Mouse (Mus musculus) ES-E14 (cell line): ENCODE measurements at regions not wholly inside any gene's neighbourhood (a gene's known extent, or its start where the extent isn't known, plus 50 kb on each side); places are given as distances from the start of the nearest gene placed in this dataset.
"Not testable (repeated sequence)": the region's sequence is repeated elsewhere in the genome, so short reads cannot be mapped to it uniquely, and the experiment has no call there.

Experiments used
- CHD2 ChIP-seq: IDR thresholded peaks from 2 replicates; pipeline ENCODE4 v1.6.1; 2014; ENCODE audit warnings: mild to moderate bottlenecking, low read depth, low read length, inconsistent platforms
- MAFK ChIP-seq: IDR thresholded peaks from 2 replicates; pipeline ENCODE4 v1.6.1; 2014; ENCODE audit warnings: mild to moderate bottlenecking, low read depth, low read length, inconsistent platforms; ENCODE audit not compliant: insufficient read depth
- ZC3H11A ChIP-seq: IDR thresholded peaks from 2 replicates; pipeline ENCODE4 v1.6.1; 2012; ENCODE audit warnings: low read depth, mild to moderate bottlenecking, inconsistent platforms, low read length, borderline replicate concordance
- ZNF384 ChIP-seq: IDR thresholded peaks from 2 replicates; pipeline ENCODE4 v1.6.1; 2012; ENCODE audit warnings: low read depth, low read length, inconsistent platforms

DNA sequence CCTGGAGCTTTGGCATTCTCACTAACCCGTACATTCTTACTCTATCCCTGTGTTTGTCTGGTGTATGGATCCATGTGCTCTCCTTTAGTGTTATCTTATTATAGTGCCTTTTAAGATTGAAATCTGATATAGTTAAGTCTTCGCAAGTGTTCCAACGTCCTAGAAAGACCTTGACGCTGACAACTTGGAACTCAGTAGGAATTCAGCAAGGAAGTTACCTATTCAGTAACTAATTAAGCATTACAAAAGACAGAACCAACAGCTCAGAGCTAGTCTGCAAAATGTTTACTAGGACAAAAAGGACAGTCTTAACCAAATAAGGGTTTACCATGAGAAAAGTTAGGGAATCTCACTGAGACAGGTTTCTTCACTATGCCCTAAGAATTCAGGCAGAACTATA, 286.4 kb upstream of the Slc7a14 start:
- TF ChIP-seq ZNF384, CHD2, MAFK, ZC3H11A: not testable (repeated sequence)
